Mouse (Mus musculus): ENCODE data around the gene S1pr2.

GRCm38 (mm10) chr9:20995069-20995468, 18.5 kb upstream of the S1pr2 start:
- no peak for TF ChIP-seq POLR2A (IDR thresholded peaks at IDR 0.05; ENCODE audit: low read depth, low read length)
- no peak for TF ChIP-seq CTCF (IDR thresholded peaks at IDR 0.05; ENCODE audit: borderline replicate concordance, insufficient read depth, low read length)
